Mouse (Mus musculus): ENCODE measurements around the gene Pola2.

Pola2 gene

GRCm38 (mm10) chr19:5894002-5894678 lies 69.9 kb downstream of the Pola2 start, which contains the start of gene Tigd3:
Tigd3 (minus strand) TSS chr19:5894149.
- DNase-seq (ENCODE audit: low read depth, low spot score), result peak; percentile 94

- no peak for DNase-seq (ENCODE audit: low read depth, low spot score)
These were observed 70.6 kb downstream of the Pola2 start for GRCm38 (mm10) chr19:5893282-5894001.

- no peak for DNase-seq (ENCODE audit: low read depth, low spot score)
These were observed 71.3 kb downstream of the Pola2 start for GRCm38 (mm10) chr19:5892735-5893134.

GRCm38 (mm10) chr19:5892262-5892661 lies 71.7 kb downstream of the Pola2 start:
- no peak for DNase-seq (ENCODE audit: low read depth, low spot score)

- no peak for DNase-seq (ENCODE audit: low read depth, low spot score)
These were observed 72.3 kb downstream of the Pola2 start for GRCm38 (mm10) chr19:5891521-5892258.
